Mouse (Mus musculus): Measurements from ENCODE around the gene Gm9817. TPM values are rescaled to one million over a fixed set of nuclear protein-coding genes. Genes with fewer than 3 reads are reported as not detected.
A peak's percentile ranks its signal among the peaks of the same experiment; 100 is the strongest.
"Not testable (repeated sequence)": the region's sequence is repeated elsewhere in the genome, so short reads cannot be mapped to it uniquely, and the experiment has no call there.

Gm9817 gene
- under 1 TPM; 0.21 to 0.37 TPM for total RNA-seq (2021)
- long read RNA-seq, experiment 1, result 0 reads
- long read RNA-seq, experiment 2, result 0 reads

GRCm38 (mm10) chr13:45078392-45078791 is at the start of gene Gm9817:
TSS of gene Gm9817 (plus strand) at chr13:45078692.
- DNase-seq (ENCODE audit: low spot score in 2 of 2), result not testable (repeated sequence)

GRCm38 (mm10) chr13:45029791-45030190 is 48.7 kb upstream of the Gm9817 start:
- DNase-seq (ENCODE audit: low spot score in 2 of 2), result no peak

- peak; percentile 86 to 90 for DNase-seq (ENCODE audit: low spot score in 2 of 2)
Observed at GRCm38 (mm10) chr13:45030830-45031229, 47.7 kb upstream of the Gm9817 start.

- DNase-seq (ENCODE audit: low spot score in 2 of 2), result no peak
Observed at GRCm38 (mm10) chr13:45031314-45031713, 47.2 kb upstream of the Gm9817 start.

GRCm38 (mm10) chr13:45031748-45032147 is 46.7 kb upstream of the Gm9817 start:
- no peak for DNase-seq (ENCODE audit: low spot score in 2 of 2)

GRCm38 (mm10) chr13:45032484-45032883 is 46.0 kb upstream of the Gm9817 start:
- no peak for DNase-seq (ENCODE audit: low spot score in 2 of 2)

GRCm38 (mm10) chr13:45033360-45033759 is 45.1 kb upstream of the Gm9817 start:
- DNase-seq (ENCODE audit: low spot score in 2 of 2), result no peak

GRCm38 (mm10) chr13:45034759-45035158 is 43.7 kb upstream of the Gm9817 start:
- no peak for DNase-seq (ENCODE audit: low spot score in 2 of 2)

- no peak for DNase-seq (ENCODE audit: low spot score in 2 of 2)
Observed at GRCm38 (mm10) chr13:45036417-45036816, 42.1 kb upstream of the Gm9817 start.

- no peak for DNase-seq (ENCODE audit: low spot score in 2 of 2)
Observed at GRCm38 (mm10) chr13:45040195-45040594, 38.3 kb upstream of the Gm9817 start.

GRCm38 (mm10) chr13:45040741-45041140 is 37.8 kb upstream of the Gm9817 start:
- no peak for DNase-seq (ENCODE audit: low spot score in 2 of 2)

- no peak for DNase-seq (ENCODE audit: low spot score in 2 of 2)
Observed at GRCm38 (mm10) chr13:45043466-45043865, 35.0 kb upstream of the Gm9817 start.

GRCm38 (mm10) chr13:45049261-45050020 is 29.1 kb upstream of the Gm9817 start:
- DNase-seq (ENCODE audit: low spot score in 2 of 2), result no peak

- no peak for DNase-seq (ENCODE audit: low spot score in 2 of 2)
Observed at GRCm38 (mm10) chr13:45052805-45053204, 25.7 kb upstream of the Gm9817 start.

GRCm38 (mm10) chr13:45053843-45054242 is 24.6 kb upstream of the Gm9817 start:
- no peak for DNase-seq (ENCODE audit: low spot score in 2 of 2)

- DNase-seq (ENCODE audit: low spot score in 2 of 2), result no peak
Observed at GRCm38 (mm10) chr13:45059206-45059605, 19.3 kb upstream of the Gm9817 start.

- DNase-seq (ENCODE audit: low spot score in 2 of 2), result no peak
Observed at GRCm38 (mm10) chr13:45063146-45063545, 15.3 kb upstream of the Gm9817 start.

- DNase-seq (ENCODE audit: low spot score in 2 of 2), result no peak
Observed at GRCm38 (mm10) chr13:45064951-45065350, 13.5 kb upstream of the Gm9817 start.

GRCm38 (mm10) chr13:45070366-45070765 is 8.1 kb upstream of the Gm9817 start:
- no peak for DNase-seq (ENCODE audit: low spot score in 2 of 2)

- DNase-seq (ENCODE audit: low spot score in 2 of 2), result no peak
Observed at GRCm38 (mm10) chr13:45075012-45075411, 3.5 kb upstream of the Gm9817 start.

- no peak for DNase-seq (ENCODE audit: low spot score in 2 of 2)
Observed at GRCm38 (mm10) chr13:45075715-45076114, 2.8 kb upstream of the Gm9817 start.

GRCm38 (mm10) chr13:45080771-45081170 is 2.3 kb downstream of the Gm9817 start:
- no peak for DNase-seq (ENCODE audit: low spot score in 2 of 2)

GRCm38 (mm10) chr13:45083696-45084095 is 5.2 kb downstream of the Gm9817 start:
- no peak for DNase-seq (ENCODE audit: low spot score in 2 of 2)
